Mouse (Mus musculus): ENCODE results near the gene Rgs14.

GRCm38 (mm10) chr13:55390644-55391043, 21.1 kb downstream of the Rgs14 start:
- TF ChIP-seq POLR2A (IDR thresholded peaks at IDR 0.05; ENCODE audit: extremely low read depth, insufficient read depth, low read length) (no peak), CTCF (IDR thresholded peaks at IDR 0.05; ENCODE audit: low read depth, low read length) (no peak)

Measured in liver, adult 2 months (tissue).